Mouse (Mus musculus) layer of hippocampus, adult 18-20 months (tissue): ENCODE data around the gene Lrrc42. TPM values are rescaled to one million over a fixed set of nuclear protein-coding genes. Genes with fewer than 3 reads are reported as not detected.

Experiments used
- DNase-seq, 2 experiments: peaks; one replicate each; pipeline ENCODE4 v3.0.0; 2022; ENCODE audit warnings: low spot score in 2 of 2
- long read RNA-seq: library from polyadenylated mRNA; stranded (forward); transcript quantifications from one replicate; pipeline ENCODE4 v2.0.0, GENCODE M21; 2021
- total RNA-seq, 2 experiments: library from RNA; stranded (reverse); gene quantifications; 2 replicates each; pipeline ENCODE4 v1.2.3; 2021

Lrrc42 gene
- 10 to 100 TPM; 35.7 to 37.7 TPM for total RNA-seq
- long read RNA-seq, transcript Lrrc42-201 (8 exons, 1,755 nt) = major isoform, 13 of 16 reads
- long read RNA-seq, partial matches to known transcripts = 2 of 16 reads
- long read RNA-seq, other reads (novel, unspliced or antisense) = 1 of 16 reads

DNA sequence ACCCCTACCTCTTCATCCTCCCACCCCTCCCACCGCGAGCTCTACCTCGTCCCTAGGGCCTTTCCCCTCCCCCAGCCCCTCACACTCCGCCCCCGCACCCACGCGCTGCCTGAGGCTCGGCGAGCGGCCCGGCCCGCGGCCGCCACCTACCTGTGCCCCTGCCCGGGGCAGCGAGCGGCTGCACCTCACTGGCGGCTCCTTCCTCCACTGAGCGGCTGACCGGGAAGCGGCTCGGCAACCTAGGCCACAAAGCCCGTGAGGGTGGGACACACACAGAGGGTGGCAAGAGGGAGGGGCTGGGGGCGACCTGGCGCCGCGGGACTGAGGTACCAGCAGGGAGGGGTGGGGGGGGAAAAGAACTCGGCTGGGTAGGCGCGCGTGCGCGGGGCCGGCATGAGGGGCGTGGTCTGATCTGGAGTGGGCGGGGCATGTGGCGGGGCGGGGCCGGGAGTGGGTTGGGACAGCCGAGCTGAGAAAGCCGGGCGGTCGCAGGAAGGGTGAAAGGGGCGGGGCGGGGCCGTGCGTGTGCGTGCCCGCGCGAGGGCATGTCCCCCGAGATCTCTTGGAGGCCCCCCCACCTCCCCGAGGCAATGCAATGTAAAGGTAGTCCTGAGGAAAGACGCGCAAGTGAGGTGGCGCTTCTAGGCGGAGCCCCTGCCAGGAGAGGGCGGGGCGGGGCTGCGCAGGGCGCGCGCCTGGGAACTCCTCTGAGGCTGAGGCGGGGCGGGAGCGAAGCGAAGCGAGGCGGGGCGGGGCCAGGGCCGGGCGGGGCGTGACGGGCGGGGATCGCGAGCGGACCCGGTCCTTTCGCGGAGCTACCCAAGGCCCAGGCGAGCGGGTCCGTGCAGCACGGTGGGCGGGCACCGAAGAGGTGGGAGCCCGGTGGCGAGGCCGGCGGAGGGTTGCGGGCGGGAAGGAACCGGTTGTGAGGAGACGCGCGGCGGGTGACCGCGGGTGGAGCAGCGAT lies at the start of gene Lrrc42, which contains the start of gene Hspb11:
Gene Lrrc42, minus strand, starts transcription at position 408 of the 967 bp plus-strand sequence.
Gene Hspb11, plus strand, starts transcription at position 469 of the 967 bp plus-strand sequence.
- DNase-seq = peak; percentile 88 to 94

DNA sequence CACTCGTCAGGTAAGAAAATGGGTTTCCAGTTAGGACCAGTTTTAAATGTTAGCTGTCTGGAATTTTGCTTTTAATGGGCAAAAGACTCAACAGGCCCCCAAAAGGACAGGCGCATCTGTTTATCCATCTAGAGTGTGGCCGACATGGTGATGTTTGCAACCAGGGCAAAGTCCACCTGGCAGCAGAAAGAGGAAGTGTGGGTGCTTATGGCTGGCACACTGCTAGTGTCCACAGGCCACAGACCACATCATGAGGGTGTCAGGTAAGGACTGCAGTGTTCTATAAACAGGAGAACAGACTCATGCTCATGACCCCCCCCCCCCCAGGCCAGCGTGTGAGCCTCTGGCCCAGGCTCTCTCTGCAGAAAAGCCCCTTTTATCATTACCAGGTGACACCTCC lies 49.5 kb upstream of the Lrrc42 start:
- DNase-seq = no peak

DNA sequence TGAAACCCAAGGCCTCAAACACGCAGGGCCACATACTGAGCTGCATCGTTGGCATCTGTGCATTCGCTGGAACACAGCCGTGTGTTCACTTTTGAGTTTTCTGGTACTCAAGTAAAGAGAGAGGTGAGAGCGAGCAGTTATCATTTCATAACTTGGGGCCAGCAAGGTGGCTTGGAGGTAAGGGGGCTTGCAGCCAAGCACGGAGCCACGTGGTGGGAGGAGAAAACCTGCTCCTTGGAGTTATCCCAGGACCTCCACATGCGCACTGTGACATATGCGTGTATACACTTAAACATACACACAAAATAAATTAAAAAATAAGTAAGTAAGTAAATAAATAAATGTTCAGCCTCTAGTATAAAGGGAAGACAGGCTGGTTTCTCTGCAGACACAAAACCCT lies 48.9 kb upstream of the Lrrc42 start:
- DNase-seq = no peak

DNA sequence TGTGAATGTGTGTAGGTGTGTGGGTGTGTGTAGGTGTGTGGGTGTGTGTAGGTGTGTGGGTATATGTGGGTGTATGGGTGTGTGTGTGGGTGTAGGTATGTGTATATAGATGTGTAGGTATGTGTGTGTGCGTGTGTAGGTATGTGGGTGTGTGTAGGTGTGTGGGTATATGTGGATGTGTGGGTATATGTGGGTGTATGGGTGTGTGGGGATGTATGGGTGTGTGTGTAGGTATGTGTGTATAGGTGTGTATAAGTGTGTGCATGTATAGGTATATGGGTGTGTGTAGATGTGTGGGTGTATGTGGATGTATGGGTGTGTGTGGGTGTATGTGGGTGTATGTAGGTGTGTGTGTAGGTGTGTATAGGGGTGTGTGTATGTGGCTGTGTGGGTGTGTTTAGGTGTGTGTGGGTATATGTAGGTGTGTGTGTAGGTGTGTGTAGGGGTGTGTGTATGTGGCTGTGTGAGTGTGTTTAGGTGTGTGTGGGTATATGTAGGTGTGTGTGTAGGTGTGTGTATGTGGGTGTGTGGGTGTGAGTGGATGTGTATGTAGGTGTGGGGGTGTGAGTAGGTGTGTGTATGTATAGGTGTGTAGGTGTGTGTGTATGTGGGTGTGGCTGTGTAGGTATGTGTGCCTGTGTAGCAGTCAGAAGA lies 47.7 kb upstream of the Lrrc42 start:
- no peak for DNase-seq

- no peak for DNase-seq
These were observed 47.0 kb upstream of the Lrrc42 start for GRCm38 (mm10) chr4:107300371-107300770.

DNA sequence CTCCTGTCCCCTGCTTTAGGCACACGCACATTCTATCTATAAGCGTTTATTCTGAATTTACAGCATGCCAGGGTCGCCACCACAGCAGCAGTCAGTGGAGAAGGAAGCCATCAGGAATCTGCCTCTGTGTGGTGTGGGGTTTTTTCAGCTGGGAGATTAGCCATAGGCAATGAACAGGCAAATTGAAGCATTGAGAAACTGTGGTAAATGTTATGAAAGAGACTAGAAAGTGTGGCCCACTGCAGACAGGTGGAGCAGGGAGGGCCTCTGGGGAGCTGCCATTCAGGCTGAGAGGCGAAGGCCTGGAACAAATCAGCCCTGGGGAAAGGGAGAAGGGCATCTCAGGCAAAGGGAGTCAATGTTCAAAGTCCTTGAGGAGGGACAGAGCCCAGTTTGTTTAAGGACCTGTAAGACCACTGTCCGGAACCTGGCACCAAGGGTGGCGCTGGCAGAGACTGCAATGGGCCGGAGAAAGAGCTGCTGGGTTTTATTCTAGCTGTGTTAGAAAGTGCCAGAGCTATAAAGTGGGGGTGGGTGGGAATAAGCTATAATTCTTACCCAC lies 46.5 kb upstream of the Lrrc42 start:
- DNase-seq = no peak

DNA sequence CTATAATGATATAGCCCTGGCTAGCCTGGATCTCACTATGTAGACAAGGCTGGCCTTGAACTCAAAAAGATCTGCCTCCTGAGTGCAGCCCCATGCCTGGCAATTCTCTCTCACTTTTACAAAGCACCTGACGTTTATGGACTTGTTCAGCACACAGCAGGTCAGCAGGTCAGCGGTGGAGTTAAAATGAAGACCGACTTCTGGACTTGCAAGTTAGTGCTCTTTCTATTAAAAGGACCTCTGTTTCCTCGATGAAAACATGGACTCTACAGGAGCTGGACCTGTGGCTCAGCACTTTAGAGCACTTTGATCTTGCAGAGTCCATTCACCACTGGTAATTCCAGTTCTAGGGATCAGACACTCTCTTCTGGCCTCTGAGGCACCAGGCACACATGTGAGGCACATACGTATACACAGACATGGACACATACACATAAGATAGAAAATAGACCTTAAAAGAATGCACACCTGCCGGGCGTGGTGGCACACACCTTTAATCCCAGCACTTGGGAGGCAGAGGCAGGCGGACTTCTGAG lies 44.8 kb upstream of the Lrrc42 start:
- no peak for DNase-seq

DNA sequence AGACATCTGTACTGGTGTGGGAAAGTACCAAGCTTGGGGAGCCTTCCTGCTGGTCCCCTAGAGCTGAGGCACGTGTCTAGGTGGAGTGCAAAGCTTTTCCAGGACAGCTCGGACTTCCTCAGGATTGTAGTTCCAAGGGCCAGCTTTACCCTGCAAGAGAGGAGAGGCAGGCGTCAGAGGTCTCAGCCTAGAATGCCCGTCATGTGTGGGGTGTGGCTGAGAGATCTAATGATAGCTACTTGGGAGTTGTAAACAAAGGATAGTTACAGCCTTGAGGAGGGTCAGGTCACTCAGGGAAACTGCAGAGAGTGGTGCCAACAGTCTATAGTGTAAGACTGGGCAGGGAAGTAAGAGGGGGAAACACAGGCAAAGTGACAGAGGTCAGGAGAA lies 38.9 kb upstream of the Lrrc42 start:
- no peak for DNase-seq

DNA sequence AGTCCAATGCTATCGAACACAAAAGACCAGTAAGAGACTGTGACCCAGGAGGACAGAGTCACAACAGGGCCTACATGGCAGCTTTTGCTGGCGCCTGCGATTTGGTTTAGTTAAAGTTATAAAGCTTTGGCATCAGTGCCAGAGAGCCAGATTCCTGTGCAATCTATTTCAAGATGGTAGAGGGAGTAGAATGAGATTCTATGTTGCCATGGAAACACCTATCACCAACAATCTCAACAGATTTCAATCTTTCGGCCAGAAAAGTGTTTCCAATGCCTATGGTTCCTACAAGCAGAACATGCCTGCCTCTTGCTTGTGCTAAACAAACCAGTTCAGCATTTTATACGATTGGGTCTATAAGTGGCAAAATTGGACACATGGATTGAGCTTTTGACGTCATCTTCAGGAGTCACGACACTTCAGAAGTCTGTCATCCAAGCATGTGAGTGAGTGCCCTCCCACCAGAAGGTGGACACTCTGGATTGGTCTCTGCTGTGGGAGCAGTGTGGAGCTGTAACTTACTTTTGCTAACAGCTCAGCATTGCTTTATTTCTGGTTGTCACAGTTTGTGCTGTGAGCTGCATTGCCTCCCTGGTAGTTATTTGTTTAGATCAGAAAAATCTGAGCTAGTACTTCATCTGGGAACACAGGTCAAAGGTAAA lies 38.4 kb upstream of the Lrrc42 start:
- DNase-seq = peak; percentile 21 to 68

- DNase-seq = no peak
These were observed 34.2 kb upstream of the Lrrc42 start for GRCm38 (mm10) chr4:107287517-107287916.

DNA sequence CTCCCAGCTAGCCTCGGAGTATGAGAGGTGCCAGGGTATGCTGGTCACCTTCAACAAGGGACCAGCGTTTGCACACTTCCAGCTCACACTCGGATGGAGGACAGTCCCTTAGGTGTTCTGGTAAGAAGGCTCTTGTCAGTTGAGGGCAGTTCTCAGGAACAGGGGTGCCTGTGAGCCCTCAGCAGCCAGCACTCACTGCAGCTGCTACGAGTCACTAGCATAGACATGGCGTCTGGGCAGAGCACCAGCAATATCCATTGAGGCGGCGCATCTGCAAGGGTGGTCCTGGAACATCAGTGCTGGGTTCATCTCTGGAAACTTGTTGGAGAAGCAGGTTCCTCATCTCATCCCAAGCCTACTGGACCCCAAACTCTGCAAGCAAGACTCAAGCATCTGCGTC lies 33.1 kb upstream of the Lrrc42 start:
- DNase-seq = no peak

DNA sequence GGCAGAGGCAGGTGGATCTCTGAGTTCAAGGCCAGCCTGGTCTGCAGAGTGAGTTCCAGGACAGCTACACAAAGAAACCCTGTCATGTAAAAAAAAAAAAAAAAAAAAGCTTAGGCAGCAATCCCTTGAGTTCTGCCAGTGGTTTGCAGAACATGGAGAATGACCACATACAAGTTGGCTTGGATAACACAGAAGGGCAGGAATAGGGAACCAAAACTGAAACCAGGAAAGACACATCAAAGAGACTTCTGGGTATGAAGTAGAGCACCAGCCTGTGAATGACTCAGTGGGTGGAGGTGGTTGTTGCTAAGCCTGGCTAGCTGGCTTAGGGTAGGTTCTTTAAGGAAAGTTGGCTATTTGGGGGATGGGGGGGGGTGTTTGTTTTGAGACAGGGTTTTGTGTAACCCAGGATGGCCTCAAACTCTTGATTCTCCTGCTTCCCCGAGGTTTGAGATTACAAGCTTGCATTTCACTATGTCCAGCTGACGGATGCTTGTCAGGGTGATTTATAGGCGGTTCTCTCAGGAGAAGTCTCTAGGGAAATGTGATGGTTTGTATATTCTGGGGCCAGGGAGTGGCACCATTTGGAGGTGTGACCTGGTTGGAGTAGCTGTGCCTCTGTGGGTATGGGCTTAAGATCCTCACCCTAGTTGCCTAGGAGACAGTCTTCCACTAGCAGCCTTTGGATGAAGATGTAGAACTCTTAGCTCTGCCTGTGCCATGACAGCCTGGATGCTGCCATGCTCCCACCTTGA lies 32.3 kb upstream of the Lrrc42 start:
- no peak for DNase-seq

DNA sequence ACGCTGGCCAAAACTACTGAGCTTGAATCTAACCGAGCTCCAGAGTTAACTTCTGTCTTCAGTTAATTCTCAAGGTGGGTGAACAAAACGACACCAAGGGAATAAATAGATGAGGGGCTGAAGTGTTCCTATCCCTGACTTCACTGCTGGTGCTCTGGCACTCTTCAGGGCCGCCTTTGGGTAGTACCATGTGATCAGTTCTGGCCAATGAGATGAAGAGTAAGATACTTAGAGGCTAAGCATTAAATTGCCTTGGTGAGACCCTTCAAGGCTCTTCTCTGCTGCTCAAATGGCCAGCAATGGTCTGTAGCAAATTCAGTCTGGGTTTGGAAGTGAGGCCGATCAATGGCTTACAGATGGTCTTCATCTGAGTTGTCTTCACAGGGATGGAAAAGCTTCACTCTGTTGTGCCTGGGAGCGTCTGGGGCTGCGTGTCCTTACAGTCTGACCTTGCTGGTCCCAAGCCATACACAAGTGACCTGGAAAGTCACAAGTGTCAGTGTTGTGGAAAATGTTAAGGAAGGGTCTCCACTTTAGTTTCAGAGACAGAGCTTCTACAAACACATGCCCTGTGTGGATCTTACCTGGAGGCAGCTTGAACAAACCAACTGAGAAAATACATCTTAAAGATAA lies 27.6 kb upstream of the Lrrc42 start:
- no peak for DNase-seq

GRCm38 (mm10) chr4:107278188-107278707 lies 24.9 kb upstream of the Lrrc42 start:
- DNase-seq = no peak

DNA sequence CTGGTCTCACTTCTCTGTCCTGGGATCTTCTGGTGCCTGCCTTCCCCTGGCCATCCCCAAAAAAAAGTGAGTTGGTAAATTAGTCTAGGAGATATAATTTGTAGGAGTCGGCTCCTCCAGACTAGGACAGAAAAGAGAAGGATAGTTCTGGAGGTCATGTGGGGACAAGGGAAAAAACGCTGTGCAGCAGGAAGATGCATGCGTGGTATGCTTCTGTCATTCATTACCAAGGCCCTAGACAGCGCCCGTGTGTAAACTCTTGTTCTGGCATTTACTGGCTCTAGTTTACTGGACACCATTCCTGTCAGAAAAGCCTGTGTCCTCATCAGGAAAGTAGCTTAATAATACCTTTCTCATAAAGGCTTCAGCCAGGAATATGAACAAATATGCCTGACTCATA lies 21.2 kb upstream of the Lrrc42 start:
- no peak for DNase-seq

DNA sequence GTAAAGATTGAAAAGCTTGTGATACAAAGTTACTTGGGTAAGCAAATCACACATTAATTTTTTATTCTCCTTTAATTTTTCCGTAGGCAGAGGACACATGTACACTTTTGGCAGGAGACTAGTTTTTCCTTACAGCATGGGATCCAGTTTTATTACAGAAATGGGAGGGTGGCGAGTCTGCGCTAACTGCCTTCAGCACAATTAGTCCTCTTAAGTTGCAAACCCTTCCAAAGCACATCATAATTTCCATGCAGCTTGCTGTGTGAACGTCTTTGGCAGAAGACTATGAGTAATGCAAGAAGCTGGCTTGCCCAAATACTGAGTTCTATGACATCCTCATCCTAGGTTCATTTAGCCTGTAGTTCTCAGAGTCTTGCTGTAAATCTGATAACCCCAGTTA lies 20.4 kb upstream of the Lrrc42 start:
- DNase-seq = peak in 1 of 2 experiments; percentile 51

GRCm38 (mm10) chr4:107260001-107260400 lies 6.7 kb upstream of the Lrrc42 start:
- no peak for DNase-seq

GRCm38 (mm10) chr4:107254414-107254813 lies 1.1 kb upstream of the Lrrc42 start:
- DNase-seq = no peak

DNA sequence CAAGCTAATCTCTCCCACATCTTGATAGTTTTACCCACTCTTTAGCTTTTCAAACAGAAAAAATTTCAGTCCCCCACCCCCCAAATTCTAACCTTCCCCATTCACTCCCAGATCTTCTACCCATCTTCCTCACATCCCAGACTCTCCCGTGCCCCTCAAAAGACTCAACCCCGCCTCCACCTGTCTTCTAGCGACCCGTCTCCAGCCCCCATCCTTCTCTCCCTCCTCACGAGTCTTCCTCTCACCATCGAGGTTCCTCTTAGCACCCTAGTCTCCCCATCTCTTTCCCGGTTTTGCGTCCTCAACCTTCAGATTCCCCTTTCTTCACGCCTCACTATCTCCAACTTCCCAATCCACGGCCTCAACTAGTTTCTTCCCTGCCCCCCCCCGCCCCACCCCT lies 810 bp downstream of the Lrrc42 start:
- no peak for DNase-seq
